Mouse (Mus musculus) WW6 (cell line): ENCODE data around the gene 1700001C02Rik.

ENCODE experiments used
- DNase-seq: peaks from one replicate; pipeline ENCODE4 v3.0.0-alpha.2; 2013; ENCODE audit warnings: low read depth, low spot score

1700001C02Rik gene

DNA sequence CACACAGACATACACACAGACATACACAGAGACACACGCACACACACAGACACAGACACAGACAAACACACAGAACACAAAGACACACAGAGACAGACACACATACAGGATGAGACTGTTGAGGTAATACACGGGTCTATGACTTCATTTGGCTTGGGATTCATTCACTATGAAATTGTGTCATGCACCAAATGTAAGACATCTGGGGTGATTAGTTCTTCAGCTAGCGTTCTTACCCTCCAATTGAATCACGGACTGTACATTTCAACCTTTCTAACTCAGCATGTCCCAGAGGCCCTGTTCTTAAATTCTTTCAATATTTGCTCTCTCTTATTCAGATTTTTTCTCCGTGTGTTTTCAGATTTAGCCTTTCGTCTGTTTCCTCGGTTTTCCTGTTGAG lies 28.8 kb downstream of the 1700001C02Rik start:
- DNase-seq, result no peak

DNA sequence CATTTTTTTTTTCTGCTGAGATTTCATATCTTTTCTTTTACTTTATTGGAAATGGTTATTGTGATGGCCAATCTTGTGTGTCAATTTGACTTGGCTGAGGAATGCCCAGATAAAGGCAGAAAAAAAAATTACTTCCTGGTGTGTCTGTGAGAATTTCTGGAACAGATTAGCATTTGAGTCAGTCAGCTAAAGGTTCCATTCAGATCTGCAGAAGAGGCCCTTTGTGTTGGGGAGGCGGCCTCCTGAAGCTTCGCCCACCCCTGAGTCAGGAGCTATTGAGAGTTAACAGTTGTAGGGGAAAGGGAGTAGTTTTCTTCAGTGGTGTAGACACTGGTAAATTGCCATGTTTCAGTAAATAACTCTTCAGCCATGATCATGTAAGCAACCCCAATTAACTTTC lies 29.4 kb downstream of the 1700001C02Rik start:
- DNase-seq, result no peak

DNA sequence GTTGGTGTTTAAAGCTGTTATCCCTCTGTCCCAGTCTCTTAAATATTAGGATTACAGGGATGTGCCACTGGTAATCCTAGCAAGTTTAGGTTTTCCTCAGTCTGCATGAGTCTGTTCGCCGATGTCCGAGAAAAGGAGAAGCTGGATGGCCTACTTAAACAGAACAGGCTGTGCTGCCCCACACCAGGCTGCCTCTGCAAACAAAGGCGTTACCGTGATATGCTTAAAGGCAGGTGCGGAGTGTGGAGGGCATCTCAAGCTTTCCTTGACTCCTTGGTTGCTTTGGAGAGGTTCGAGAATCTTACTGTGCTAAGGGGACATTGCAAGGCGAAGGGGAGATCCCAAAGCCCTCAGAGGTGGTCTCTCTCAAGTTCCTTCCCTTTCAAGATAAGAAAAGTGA lies 31.0 kb downstream of the 1700001C02Rik start:
- no peak for DNase-seq

DNA sequence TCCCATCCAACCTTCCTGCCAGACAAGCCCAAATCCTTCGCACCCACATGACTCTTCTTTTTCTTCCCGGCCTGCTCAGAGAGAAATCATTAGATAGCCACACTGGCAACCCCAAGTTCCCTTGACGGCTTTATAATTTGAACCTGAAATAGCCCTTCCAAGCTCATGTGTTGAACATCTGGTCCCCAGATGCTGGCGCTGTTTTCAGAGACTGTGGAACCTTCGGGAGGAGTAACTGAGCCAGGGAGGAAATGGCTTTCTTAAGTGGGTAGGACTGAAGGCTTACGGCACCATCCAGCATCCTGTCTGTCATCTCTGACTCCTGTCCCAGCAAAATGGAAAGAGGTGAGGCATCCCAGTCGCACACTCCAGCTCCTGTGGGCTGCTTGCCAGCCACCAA lies 31.5 kb downstream of the 1700001C02Rik start:
- DNase-seq, result no peak

DNA sequence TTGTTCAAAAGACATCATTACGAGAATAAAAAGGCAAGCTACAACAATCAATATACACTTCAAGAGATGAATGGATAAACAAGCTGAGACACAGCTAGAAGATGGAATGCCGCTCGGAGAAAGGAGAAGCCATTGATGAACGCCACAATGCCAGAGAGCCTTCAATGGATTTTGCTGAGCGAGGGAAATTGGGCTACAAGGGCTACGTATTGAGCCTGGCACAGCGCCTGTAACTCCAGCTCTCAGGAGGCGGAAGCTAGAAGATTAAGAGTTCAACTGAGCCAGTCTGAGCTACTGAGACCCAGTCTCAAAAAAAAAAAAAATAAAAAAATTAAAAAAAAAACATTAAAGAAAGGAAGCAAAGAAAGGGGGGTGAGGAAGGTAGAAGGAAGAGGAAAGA lies 47.3 kb downstream of the 1700001C02Rik start:
- no peak for DNase-seq

DNA sequence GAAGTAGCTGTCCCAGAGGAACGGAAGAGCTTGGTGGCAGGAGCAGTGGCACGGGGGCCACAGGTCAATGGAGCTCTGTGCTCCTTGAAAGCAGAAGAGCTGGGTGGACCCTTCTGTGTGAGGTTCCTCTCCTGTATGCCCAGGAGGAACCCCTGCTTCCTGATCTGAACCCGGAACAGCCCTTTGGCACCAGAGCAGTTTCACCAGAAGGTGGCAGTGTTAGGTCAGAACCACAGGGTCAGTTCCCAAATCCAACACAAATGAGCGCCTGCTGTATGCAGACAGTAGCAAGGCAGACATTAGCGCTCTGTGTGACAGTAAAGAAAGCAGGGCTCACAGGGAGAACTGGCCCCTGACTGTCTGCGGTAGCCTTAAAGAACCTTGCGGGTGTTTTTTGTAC lies 50.5 kb downstream of the 1700001C02Rik start:
- peak; percentile 45 for DNase-seq

DNA sequence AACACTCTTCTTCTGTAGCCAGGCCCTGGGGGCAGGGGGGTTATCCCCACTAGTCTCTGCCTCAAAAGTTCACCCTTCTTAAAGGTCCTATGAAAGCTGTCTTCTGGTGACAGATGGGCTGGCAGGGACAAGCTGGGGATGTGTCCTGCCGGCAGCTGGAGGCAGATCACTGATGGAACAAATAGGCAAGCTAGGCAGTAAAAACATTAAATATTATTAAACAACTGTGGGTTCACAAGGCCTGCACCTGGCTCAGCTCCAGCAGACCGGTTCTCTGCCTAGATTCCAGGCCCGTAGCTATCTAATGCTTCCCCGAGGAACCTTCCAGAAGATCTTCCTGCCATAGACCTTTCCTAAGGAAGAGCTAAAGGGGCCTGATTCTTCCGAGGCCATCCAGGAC lies 52.3 kb downstream of the 1700001C02Rik start:
- no peak for DNase-seq

DNA sequence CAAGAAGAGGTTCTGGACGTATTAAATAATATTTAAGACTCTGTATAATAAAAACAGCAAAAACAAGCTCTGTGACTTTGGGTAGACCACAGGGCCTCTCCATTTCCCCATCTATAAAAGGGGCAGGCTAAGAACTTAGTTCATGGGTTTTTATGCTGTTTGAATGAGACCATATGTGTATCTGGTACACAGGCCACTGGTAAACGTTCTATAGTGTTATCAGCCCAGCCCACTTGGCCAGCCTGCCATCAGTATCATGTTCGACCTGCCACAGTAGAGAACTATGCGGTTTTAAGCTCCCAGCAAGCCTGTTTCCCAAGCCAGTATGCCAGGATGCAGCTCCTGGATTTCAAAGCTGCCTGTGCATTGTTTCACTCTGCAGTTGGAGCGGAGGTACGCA lies 52.7 kb downstream of the 1700001C02Rik start:
- DNase-seq, result no peak

DNA sequence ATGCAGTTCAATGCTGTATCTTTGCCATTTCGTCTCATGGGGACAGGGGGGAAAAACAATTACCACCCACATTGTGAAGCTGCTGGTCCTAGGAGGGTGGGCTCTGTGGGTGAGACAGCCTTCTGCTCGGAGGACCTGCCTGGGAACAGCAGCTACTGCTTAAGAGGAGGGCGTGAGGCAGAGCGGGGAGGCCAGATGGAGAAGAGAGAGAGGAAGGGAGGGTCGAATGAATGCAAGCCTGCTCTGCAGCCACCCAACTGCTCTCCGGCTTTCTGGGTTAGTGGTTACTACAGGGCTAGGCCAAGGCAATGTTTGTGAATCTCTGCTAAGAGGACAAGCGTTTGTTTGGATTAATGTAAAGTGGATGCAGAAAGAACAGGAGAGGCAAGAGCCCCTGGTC lies 53.6 kb downstream of the 1700001C02Rik start:
- no peak for DNase-seq

DNA sequence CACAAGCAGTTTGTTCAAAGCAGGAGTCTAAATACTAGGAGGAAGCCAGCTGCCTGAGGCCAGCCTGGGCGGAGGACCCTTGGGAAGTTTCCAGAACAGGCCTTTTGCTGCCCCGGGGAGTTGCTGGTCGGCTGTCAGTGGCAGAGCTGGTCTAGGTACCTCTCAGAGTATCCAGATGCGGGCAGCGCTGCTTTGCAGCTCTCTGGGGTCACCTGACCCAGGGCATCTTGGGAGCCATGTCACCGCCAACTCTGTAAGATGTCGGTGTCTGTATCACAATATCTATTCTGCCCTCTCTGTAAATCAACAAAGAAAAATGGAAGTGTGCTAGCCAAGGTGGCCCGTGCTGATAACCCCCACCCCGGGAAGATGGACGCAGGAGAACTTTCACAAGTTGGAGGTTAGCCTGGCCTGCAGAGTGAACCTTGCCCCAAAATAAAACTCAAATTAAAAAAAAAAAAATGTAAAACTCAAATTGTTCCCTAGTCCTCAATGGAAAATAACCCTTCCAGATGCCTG lies 54.4 kb downstream of the 1700001C02Rik start:
- DNase-seq, result no peak

DNA sequence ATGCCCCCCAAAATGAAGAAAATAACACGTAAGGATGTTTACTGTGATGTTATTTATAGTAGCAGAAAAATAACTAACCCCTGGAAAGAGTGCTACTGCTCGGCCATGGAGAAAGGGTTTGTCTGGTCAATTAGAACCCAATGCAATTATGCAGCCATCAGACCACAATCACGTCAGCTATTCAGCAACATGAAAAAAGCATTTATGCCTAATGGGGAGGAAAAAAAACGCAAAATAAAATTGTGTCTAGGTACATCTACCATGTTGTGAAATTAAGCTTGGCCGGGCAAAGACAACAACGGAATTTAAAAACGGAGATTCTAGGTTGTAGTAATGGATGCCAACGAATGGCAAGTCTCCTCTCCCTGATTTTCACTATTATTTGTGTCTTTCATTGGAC lies 56.6 kb downstream of the 1700001C02Rik start:
- DNase-seq, result no peak

DNA sequence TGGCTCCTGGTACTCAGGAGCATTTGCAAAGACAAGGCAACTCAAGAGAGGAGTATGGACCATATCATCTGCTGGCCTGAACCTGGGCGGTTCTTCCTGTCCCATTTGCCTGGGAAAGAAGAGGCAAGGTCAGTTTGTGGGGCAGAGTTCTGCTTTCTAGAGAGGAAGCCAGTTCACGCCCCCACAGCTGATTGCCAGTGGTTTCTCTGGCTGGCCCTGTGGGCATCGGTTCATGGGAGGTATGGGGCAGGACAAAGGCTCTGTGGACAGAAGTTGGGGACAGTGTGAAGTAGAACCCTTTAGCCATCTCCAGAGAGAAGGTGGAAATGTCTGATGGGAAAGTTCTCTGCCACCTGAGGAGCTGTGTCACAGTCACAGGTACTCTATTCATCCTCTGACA lies 57.3 kb downstream of the 1700001C02Rik start:
- no peak for DNase-seq

DNA sequence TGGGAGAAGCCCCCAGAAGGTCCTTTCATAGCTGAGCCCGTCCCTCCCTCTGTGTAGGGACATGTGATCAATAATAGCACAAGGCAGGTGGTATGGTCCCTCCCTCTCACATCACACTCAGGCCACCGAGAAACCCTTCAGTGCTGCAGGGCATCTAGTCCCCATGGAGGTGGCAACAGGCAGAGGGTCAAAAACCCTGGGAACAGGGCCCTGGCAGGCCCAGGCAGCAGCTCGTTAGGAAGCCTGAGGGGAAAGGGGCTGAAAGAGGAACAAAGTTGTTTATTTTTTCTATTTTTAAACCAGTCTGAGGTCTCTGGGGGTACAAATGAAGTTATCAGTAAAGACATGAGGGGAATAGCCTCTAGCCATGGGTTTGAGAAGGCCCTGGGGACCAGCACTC lies 58.4 kb downstream of the 1700001C02Rik start:
- DNase-seq, result no peak

DNA sequence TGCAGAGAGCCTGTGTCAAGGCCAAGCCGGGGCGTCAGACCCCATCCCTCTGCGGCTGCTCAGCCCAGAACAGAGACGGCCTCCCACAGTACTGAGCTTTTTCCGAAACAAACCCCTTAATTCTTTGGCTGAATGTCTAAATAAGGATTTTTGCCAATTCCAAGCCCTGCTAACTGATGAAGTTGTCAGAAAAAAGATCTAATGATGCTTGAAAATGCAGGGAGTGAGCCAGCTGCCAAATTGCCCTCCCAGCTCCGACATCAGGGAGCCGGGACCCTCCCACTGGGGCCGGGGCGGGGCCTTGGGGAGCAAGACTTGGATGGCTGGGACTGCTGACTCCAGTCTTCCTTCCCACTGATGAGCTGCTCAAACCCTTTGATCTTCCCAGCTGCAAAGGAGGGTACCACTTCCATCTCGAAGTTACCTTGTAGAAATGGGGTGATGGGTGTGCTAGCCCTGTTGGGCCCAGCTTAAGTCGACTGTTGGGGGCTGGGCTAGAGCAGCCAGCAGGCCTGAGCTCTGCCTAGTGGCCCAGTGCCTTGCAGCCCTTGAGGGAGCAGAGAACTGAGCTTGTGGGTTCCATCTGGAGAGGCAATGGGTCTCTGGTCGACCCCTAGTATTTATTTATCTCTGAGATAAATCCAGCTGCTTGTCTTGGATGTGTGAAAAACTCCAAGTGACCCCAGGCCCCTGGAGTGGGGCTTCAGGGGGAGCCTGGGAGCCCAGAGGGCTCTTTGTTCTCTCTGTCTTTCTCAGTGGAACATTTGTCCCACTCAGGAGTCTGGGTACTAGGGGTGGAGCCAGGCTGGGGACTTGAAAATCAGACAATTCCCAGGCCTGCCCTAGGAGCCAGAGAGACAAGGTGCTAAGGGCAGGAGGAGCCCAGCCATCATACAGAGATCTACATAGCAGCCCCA lies 60.3 kb downstream of the 1700001C02Rik start:
- peak; percentile 13 for DNase-seq

DNA sequence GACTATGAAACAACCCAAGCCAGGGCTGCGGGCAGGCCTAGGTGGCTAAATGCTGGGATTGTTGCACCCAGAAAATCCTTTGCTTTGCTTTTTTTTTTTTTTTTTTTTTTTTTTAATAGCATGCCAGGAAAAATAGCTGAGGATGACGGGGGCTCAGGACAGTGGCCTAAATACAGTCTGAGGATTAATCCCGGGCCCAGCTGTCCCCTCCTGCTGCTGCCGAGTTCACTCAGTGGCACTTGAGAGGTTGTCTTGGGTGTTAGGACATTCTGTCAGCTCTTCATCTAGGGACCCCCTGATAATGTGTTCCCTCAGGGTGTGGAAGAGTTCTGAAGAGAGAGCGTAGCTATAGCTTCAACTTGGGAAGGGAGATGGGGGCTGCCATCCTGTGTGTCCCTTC lies 61.3 kb downstream of the 1700001C02Rik start:
- no peak for DNase-seq

DNA sequence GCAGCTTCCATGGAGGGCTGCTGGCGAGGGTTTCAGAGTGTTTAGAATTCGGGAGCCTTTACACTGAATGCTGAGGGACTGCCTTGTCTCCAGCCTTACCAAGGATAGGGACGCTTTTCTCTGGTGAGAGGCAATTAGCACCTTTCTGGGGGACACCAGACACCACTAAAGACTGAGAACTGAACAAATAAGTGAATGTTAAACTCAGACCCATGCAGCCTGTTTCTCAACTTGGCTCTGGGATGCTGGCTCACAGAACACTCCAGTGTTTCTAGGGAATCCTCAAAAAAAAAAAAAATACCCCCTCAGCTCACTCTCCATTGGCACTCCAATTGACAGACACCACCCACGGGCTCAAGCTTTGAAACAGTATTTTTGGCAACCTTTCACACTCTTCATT lies 63.1 kb downstream of the 1700001C02Rik start:
- no peak for DNase-seq
